Mouse (Mus musculus) MEL (cell line): ENCODE results near the gene Gm3336. TPM values are rescaled to one million over a fixed set of nuclear protein-coding genes. Genes with fewer than 3 reads are reported as not detected.

Experiments used
- DNase-seq: peaks from one replicate; pipeline ENCODE4 v3.0.0; 2011; ENCODE audit warnings: low read depth, low spot score
- H3K27ac ChIP-seq: 2 replicates; pipeline ENCODE4 v1.5.1; 2012; ENCODE audit warnings: low read depth, mild to moderate bottlenecking, control low read depth, low read length, moderate library complexity; ENCODE audit not compliant: control insufficient read depth
- H3K27me3 ChIP-seq, 2 experiments: fragments of 150-350 bp in 1 of 2; sonication (generic) in 1 of 2; 2 replicates each; pipeline ENCODE4 v1.6.1; 2012; ENCODE audit warnings: low read length in 2 of 2, mild to moderate bottlenecking in 2 of 2, improper control_type of control experiment in 1 of 2, moderate library complexity in 1 of 2; ENCODE audit not compliant: insufficient read depth in 2 of 2, control insufficient read depth in 1 of 2
- H3K36me3 ChIP-seq, 2 experiments: 2 replicates each; pipeline ENCODE4 v1.6.1; 2012 to 2014; ENCODE audit warnings: low read length in 2 of 2, improper control_type of control experiment in 1 of 2, inconsistent platforms in 1 of 2, mild to moderate bottlenecking in 1 of 2; ENCODE audit not compliant: insufficient read depth in 2 of 2, control insufficient read depth in 1 of 2
- H3K4me1 ChIP-seq, 2 experiments: fragments of 150-350 bp in 1 of 2; sonication (generic) in 1 of 2; 2 replicates each; pipeline ENCODE4 v1.6.1; 2012; ENCODE audit warnings: low read length in 2 of 2, improper control_type of control experiment in 1 of 2, mild to moderate bottlenecking in 1 of 2; ENCODE audit not compliant: insufficient read depth in 2 of 2, control insufficient read depth in 1 of 2
- H3K4me3 ChIP-seq, 2 experiments: fragments of 150-350 bp in 1 of 2; sonication (generic) in 1 of 2; 2 replicates each; pipeline ENCODE4 v1.5.1; 2012; ENCODE audit warnings: low read depth in 2 of 2, low read length in 2 of 2, mild to moderate bottlenecking in 2 of 2, moderate library complexity in 2 of 2, control low read depth in 1 of 2, improper control_type of control experiment in 1 of 2; ENCODE audit not compliant: control insufficient read depth in 1 of 2, insufficient read depth in 1 of 2
- H3K79me2 ChIP-seq: 2 replicates; pipeline ENCODE4 v1.6.1; 2012; ENCODE audit warnings: mild to moderate bottlenecking, low read length, moderate library complexity; ENCODE audit not compliant: control insufficient read depth, poor library complexity, insufficient read depth
- H3K9ac ChIP-seq: 2 replicates; pipeline ENCODE4 v1.6.1; 2012; ENCODE audit warnings: low read depth, mild to moderate bottlenecking, control low read depth, low read length, moderate library complexity; ENCODE audit not compliant: control insufficient read depth, poor library complexity, severe bottlenecking
- H3K9me3 ChIP-seq: fragments of 150-350 bp; sonication (generic); replicated peaks from 2 replicates; pipeline ENCODE4 v1.6.1; 2012; ENCODE audit warnings: mild to moderate bottlenecking, low read length, improper control_type of control experiment, moderate library complexity; ENCODE audit not compliant: insufficient read depth
- ELF1 ChIP-seq: IDR thresholded peaks from 2 replicates; pipeline ENCODE4 v1.6.1; 2014; ENCODE audit warnings: low read depth, mild to moderate bottlenecking, inconsistent platforms, low read length, improper control_type of control experiment, moderate library complexity
- GATA1 ChIP-seq: IDR thresholded peaks from 2 replicates; pipeline ENCODE4 v1.6.1; 2011; ENCODE audit warnings: low read depth, low read length, improper control_type of control experiment
- MAX ChIP-seq: IDR thresholded peaks from 2 replicates; pipeline ENCODE4 v1.6.1; 2011; ENCODE audit warnings: low read length, improper control_type of control experiment
- MAZ ChIP-seq: IDR thresholded peaks from 2 replicates; pipeline ENCODE4 v1.6.1; 2012; ENCODE audit warnings: low read depth, mild to moderate bottlenecking, inconsistent platforms, low read length, improper control_type of control experiment
- MXI1 ChIP-seq: IDR thresholded peaks from 2 replicates; pipeline ENCODE4 v1.6.1; 2011; ENCODE audit warnings: mild to moderate bottlenecking, low read depth, low read length, improper control_type of control experiment
- MYB ChIP-seq: IDR thresholded peaks from 2 replicates; pipeline ENCODE4 v1.6.1; 2011; ENCODE audit warnings: mild to moderate bottlenecking, low read depth, low read length, improper control_type of control experiment
- POLR2AphosphoS5 ChIP-seq: IDR thresholded peaks from 2 replicates; pipeline ENCODE4 v1.6.1; 2012; ENCODE audit warnings: low read depth, borderline replicate concordance, mild to moderate bottlenecking, inconsistent platforms, low read length, moderate library complexity, mixed read lengths
- RCOR1 ChIP-seq: IDR thresholded peaks from 2 replicates; pipeline ENCODE4 v1.6.1; 2012; ENCODE audit warnings: low read depth, mild to moderate bottlenecking, inconsistent platforms, low read length, improper control_type of control experiment
- UBTF ChIP-seq: IDR thresholded peaks from 2 replicates; pipeline ENCODE4 v1.6.1; 2012; ENCODE audit warnings: low read depth, mild to moderate bottlenecking, inconsistent platforms, low read length, improper control_type of control experiment, moderate library complexity, borderline replicate concordance; ENCODE audit not compliant: insufficient read depth
- USF2 ChIP-seq, 2 experiments: IDR thresholded peaks; 2 replicates each; pipeline ENCODE4 v1.6.1; 2011 to 2012; ENCODE audit warnings: improper control_type of control experiment in 2 of 2, low read length in 2 of 2, borderline replicate concordance in 1 of 2, inconsistent platforms in 1 of 2, low read depth in 1 of 2, mild to moderate bottlenecking in 1 of 2; ENCODE audit not compliant: insufficient read depth in 1 of 2
- ZKSCAN1 ChIP-seq: IDR thresholded peaks from 2 replicates; pipeline ENCODE4 v1.6.1; 2012; ENCODE audit warnings: low read depth, mild to moderate bottlenecking, inconsistent platforms, low read length, improper control_type of control experiment, moderate library complexity
- ZNF384 ChIP-seq: IDR thresholded peaks from 2 replicates; pipeline ENCODE4 v1.6.1; 2012; ENCODE audit warnings: low read depth, mild to moderate bottlenecking, inconsistent platforms, low read length, improper control_type of control experiment
- polyA plus RNA-seq, 2 experiments: library from polyadenylated mRNA; stranded (reverse) in 1 of 2; unstranded in 1 of 2; fragments of >175 nt in 1 of 2; fragments of >200 nt in 1 of 2; gene quantifications; 2 replicates each; pipeline versions ENCODE4 v1.2.1 to v1.2.4; 2012; ENCODE audit warnings: low replicate concordance in 2 of 2, low read depth in 1 of 2; ENCODE audit not compliant: insufficient read length in 2 of 2, insufficient read depth in 1 of 2, missing spikeins in 1 of 2
- total RNA-seq: library from RNA; depleted of rRNA; stranded (reverse); fragments of 300-350 nt; gene quantifications from 2 replicates; pipeline ENCODE4 v1.2.3, GENCODE M21; 2012

Gm3336 gene
- total and polyA plus RNA-seq, 3 experiments: 0.19 to 0.72 TPM; not detected in 1

DNA sequence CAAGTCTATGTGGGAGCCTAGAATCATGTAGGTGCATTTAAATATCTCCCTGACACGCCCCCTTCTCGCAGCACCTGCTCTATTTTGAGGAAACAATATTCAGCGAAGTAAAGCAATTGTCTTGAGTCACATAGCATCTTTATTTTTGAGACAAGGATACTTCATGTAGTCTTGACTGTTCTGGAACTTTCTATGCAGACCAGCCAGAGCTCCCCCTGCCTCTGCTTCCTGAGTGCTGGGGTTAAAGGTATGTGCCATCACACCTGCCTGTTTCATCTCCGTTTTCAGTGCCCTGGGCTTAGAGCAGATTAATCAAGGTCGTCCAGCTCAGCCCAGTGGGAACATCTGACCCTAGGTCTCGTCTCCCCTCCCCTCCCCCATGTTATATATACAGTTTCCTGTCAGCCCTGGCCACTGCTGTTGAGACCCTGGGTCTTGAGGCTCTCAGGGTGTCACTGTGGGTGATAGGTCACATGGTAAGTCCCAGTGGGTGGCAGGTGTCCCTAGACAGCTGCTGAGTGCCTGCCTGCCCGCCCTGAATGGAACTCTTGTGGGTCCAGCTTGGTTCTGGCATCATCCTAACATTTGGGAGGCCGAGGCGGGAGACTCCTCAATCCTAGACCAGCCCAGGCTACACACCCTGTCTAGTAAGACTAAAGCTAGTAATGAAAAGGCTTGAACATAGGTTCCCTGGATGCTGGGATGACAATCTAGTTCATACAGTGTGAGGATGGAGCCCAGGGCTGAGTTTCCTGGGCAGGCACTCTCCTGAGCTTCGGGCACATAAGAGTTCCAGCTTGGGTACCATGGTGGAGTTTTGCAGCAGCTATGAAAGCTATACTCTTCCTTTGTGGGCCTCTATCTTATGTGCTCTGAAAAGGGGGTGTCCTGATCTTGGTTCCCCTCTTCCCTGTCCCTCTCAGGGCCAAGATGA lies 17.0 kb upstream of the Gm3336 start:
- no peak for TF ChIP-seq RCOR1
- TF ChIP-seq ELF1: no peak
- TF ChIP-seq USF2 (IDR thresholded peaks at IDR 0.05; ENCODE audit: borderline replicate concordance in 1 of 2, insufficient read depth in 1 of 2, low read depth in 1 of 2, low read length in 2 of 2): no peak
- no peak for TF ChIP-seq MAX
- H3K9me3 ChIP-seq: no peaks in the 10 kb centered on the region
- H3K4me3 ChIP-seq: no peak overlapping the region
- H3K36me3 ChIP-seq: no peaks in the 10 kb centered on the region; a peak in 1 of 4 replicates
- H3K27ac ChIP-seq: no peak overlapping the region
- H3K79me2 ChIP-seq: peaks cover 11% of the 10 kb centered on the region; the same call in 1 of the 2 replicates
- H3K27me3 ChIP-seq: no peaks in the 10 kb centered on the region
- no peak for DNase-seq
- H3K9ac ChIP-seq: no peak overlapping the region
- H3K4me1 ChIP-seq: peaks cover 3 to 11% of the 10 kb centered on the region in 2 experiments

DNA sequence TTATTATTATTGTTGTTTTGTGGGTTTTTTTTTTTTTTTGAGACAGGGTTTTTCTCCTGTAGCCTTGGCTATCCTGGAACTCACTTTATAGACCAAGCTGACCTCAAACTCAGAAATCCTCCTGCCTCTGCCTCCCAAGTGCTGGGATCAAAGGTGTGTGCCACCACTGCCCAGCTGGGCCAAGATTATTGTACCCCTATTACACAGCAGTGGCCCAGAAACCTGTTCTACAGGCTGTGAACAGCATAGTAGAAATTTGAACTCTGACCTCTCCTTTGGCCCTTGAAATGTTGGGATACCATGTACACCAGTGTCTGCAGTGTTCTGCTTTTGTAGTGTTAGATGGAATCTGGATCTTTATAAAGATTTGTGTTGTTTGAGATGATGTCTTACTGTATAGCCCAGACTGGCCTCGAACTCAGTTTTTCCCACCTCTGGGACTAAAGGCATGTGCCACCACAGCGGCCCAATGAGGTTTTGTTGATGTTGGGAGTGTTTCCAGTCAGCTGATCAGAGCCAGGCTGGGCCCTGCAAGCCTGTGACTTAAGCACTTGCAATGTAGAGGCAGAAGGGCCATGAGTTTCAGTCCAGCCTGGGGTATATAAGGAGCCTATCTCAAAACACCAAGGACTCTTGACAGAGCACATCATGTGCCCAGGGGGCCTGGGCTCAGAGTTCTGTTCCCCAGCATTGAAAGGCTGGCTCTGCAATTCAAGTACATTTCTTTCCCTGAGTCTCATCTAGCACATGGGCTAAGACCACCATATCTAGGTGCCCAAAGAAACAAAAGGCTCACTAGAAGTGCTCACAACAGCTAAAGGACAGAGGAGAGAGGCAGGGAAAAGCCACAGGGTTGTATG lies 16.1 kb upstream of the Gm3336 start:
- no peak for TF ChIP-seq MYB
- no peak for TF ChIP-seq POLR2AphosphoS5
- no peak for TF ChIP-seq MAZ
- TF ChIP-seq ZNF384: no peak
- TF ChIP-seq UBTF: no peak
- no peak for TF ChIP-seq ZKSCAN1
- TF ChIP-seq GATA1: no peak
- TF ChIP-seq MXI1: no peak
- Histone ChIP-seq H3K4me3 (no peak overlapping the region), H3K9ac (no peak overlapping the region), H3K79me2 (peaks cover 11% of the 10 kb centered on the region; the same call in 1 of the 2 replicates), H3K4me1 (peaks cover 3 to 6% of the 10 kb centered on the region in 2 experiments), H3K27me3 (no peaks in the 10 kb centered on the region), H3K27ac (no peak overlapping the region), H3K36me3 (no peaks in the 10 kb centered on the region; a peak in 1 of 4 replicates), H3K9me3 (no peaks in the 10 kb centered on the region)
- no peak for DNase-seq
